Mouse (Mus musculus) embryonic fibroblast, embryonic 13.5 days (primary cell): Measurements from ENCODE around the gene Ptpre.

Source experiments
- CTCF ChIP-seq: IDR thresholded peaks from 2 replicates; pipeline ENCODE4 v1.5.1; 2011; ENCODE audit warnings: mild to moderate bottlenecking, control low read depth, low read length, moderate library complexity, borderline replicate concordance; ENCODE audit not compliant: insufficient read depth
- POLR2A ChIP-seq: IDR thresholded peaks from 2 replicates; pipeline ENCODE4 v1.6.1; 2011; ENCODE audit warnings: low read depth, mild to moderate bottlenecking, control low read depth, low read length, moderate library complexity

DNA sequence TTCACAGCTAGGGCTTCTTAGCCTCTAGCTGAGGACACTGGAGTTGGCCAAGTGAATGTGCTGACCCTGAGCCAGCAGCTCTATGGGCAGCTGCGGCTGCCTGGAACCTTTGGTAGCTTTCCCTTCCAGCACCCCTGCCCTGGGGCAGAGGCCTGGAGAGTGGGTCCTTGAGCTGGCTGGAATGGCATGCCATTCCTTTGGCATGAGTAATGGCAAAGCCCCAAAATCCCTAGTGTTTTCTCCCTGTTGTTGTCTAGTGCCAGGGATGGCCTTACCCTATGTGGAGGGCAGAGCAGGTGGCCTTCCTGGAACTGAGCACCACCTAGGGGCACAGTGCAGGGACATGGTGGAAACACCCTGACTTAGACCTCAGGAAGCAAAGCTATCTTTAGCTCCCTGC is 14.3 kb downstream of the Ptpre start:
- TF ChIP-seq CTCF (no peak), POLR2A (no peak)
